Mouse (Mus musculus): Measurements from ENCODE around the gene Lrfn3. TPM values are rescaled to one million over a fixed set of nuclear protein-coding genes. Genes with fewer than 3 reads are reported as not detected.

The Lrfn3 gene
- total RNA-seq, 2 experiments from 2014 or later, result 1.5 to 1.8 TPM

GRCm38 (mm10) chr7:30353279-30353822, 9.2 kb downstream of the Lrfn3 start:
- peak; percentile 65 for DNase-seq
- intact Hi-C loops (cut with DNase I; ENCODE audit: low total_unique reads), result no loop called here

GRCm38 (mm10) chr7:30347828-30348227, 14.7 kb downstream of the Lrfn3 start:
- peak; percentile 56 for DNase-seq
- intact Hi-C loops (cut with DNase I; ENCODE audit: low total_unique reads), result no loop called here

- peak; percentile 60 for DNase-seq
- intact Hi-C loops (cut with DNase I; ENCODE audit: low total_unique reads), result no loop called here
These were observed 15.8 kb downstream of the Lrfn3 start for GRCm38 (mm10) chr7:30346635-30347379.

GRCm38 (mm10) chr7:30339432-30340109, 23.0 kb downstream of the Lrfn3 start:
- intact Hi-C loops (cut with DNase I; ENCODE audit: low total_unique reads), result no loop called here
- no peak for DNase-seq

GRCm38 (mm10) chr7:30336384-30336783, 26.2 kb downstream of the Lrfn3 start:
- peak; percentile 85 for DNase-seq
- intact Hi-C loops (cut with DNase I; ENCODE audit: low total_unique reads), result no loop called here

- no peak for DNase-seq
- intact Hi-C loops (cut with DNase I; ENCODE audit: low total_unique reads), result no loop called here
These were observed 26.9 kb downstream of the Lrfn3 start for GRCm38 (mm10) chr7:30335688-30336087.

- no peak for DNase-seq
These were observed 28.0 kb downstream of the Lrfn3 start for GRCm38 (mm10) chr7:30334563-30334962.

GRCm38 (mm10) chr7:30333436-30333835, 29.1 kb downstream of the Lrfn3 start:
- intact Hi-C loops (cut with DNase I; ENCODE audit: low total_unique reads), result no loop called here
- peak; percentile 34 for DNase-seq

More at GRCm38 (mm10) chr7:30334563-30334962, 28.0 kb downstream of the Lrfn3 start:
- intact Hi-C loops (cut with DNase I; ENCODE audit: low total_unique reads), result no loop called here

- DNase-seq, result no peak
- intact Hi-C loops (cut with DNase I; ENCODE audit: low total_unique reads), result no loop called here
These were observed 29.8 kb downstream of the Lrfn3 start for GRCm38 (mm10) chr7:30332622-30333259.

GRCm38 (mm10) chr7:30331887-30332286, 30.7 kb downstream of the Lrfn3 start:
- intact Hi-C loops (cut with DNase I; ENCODE audit: low total_unique reads), result no loop called here
- peak; percentile 62 for DNase-seq

GRCm38 (mm10) chr7:30328379-30328778, 34.2 kb downstream of the Lrfn3 start:
- no peak for DNase-seq
- intact Hi-C loops (cut with DNase I; ENCODE audit: low total_unique reads), result no loop called here

- no peak for DNase-seq
- intact Hi-C loops (cut with DNase I; ENCODE audit: low total_unique reads), result no loop called here
These were observed 35.4 kb downstream of the Lrfn3 start for GRCm38 (mm10) chr7:30327140-30327539.

GRCm38 (mm10) chr7:30326427-30326826, 36.1 kb downstream of the Lrfn3 start:
- intact Hi-C loops (cut with DNase I; ENCODE audit: low total_unique reads), result no loop called here
- DNase-seq, result no peak

- intact Hi-C loops (cut with DNase I; ENCODE audit: low total_unique reads), result no loop called here
- no peak for DNase-seq
These were observed 37.2 kb downstream of the Lrfn3 start for GRCm38 (mm10) chr7:30325364-30325763.

GRCm38 (mm10) chr7:30324300-30324944, 38.1 kb downstream of the Lrfn3 start:
- intact Hi-C loops (cut with DNase I; ENCODE audit: low total_unique reads), result no loop called here
- no peak for DNase-seq

GRCm38 (mm10) chr7:30323795-30324194, 38.8 kb downstream of the Lrfn3 start, which contains the start of gene Sdhaf1:
Gene Sdhaf1, minus strand, starts transcription at chr7:30323895.
- intact Hi-C loops (cut with DNase I; ENCODE audit: low total_unique reads), result no loop called here

GRCm38 (mm10) chr7:30322865-30323264, 39.7 kb downstream of the Lrfn3 start:
- DNase-seq, result no peak
- intact Hi-C loops (cut with DNase I; ENCODE audit: low total_unique reads), result no loop called here

More at GRCm38 (mm10) chr7:30323795-30324194, 38.8 kb downstream of the Lrfn3 start, which contains the start of gene Sdhaf1:
- no peak for DNase-seq

- intact Hi-C loops (cut with DNase I; ENCODE audit: low total_unique reads), result no loop called here
- DNase-seq, result peak; percentile 98
These were observed 40.3 kb downstream of the Lrfn3 start for GRCm38 (mm10) chr7:30322285-30322667.

- intact Hi-C loops (cut with DNase I; ENCODE audit: low total_unique reads), result no loop called here
These were observed 40.9 kb downstream of the Lrfn3 start, which contains the start of gene E130208F15Rik for GRCm38 (mm10) chr7:30321539-30322284. Gene E130208F15Rik, plus strand, starts transcription at chr7:30321740.

More at GRCm38 (mm10) chr7:30321539-30322284, 40.9 kb downstream of the Lrfn3 start, which contains the start of gene E130208F15Rik:
- peak; percentile 67 for DNase-seq

Data from gastrocnemius, postnatal 14 days (tissue).